13 mouse cellular contexts compared by ENCODE assay signal in the genomic region with DNA sequence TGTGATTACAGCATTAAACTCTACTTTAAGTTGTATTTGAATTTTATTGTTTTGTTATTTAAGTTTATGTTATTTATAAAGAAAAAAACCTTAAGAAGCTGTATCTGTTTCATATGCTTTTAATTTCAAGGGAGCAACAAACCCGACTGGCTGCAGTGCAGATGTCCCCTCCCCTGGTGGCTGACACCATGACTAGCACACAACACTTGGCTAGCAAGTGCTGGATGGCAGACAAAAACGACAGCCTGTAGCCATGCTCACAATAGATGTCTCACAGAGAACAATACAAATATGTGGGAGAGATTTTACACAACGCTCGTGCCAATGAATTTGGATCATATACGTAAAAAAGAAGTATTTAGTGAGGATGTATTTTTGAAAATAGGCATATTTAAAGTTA. TPM values are rescaled to one million over a fixed set of nuclear protein-coding genes. Genes with fewer than 3 reads are reported as not detected.
"Had no signal": no experiment of that assay in that cellular context is flagged by ENCODE, and none has a peak within 500 bp of the region (broad histone marks: within the 10 kb centered on the region; RNA-seq: fewer than 3 reads in every experiment).

No protein-coding gene starts in this region.

- H3K36me3 ChIP-seq: limb, embryonic 13.5 days; midbrain, embryonic 12.5 days; neural tube, embryonic 15.5 days had no signal

- H3K4me1 ChIP-seq: midbrain, embryonic 12.5 days; neural tube, embryonic 15.5 days had no signal

- H3K27me3 ChIP-seq: limb, embryonic 13.5 days; midbrain, embryonic 12.5 days; neural tube, embryonic 15.5 days had no signal

- H3K4me3 ChIP-seq: limb, embryonic 13.5 days; midbrain, embryonic 12.5 days; myocyte; neural tube, embryonic 15.5 days had no signal

- H3K9ac ChIP-seq: limb, embryonic 13.5 days; liver, embryonic 14.5 days; midbrain, embryonic 12.5 days; neural tube, embryonic 15.5 days had no signal

- H3K27ac ChIP-seq: kidney, postnatal 0 days; limb, embryonic 13.5 days; liver, embryonic 14.5 days; midbrain, embryonic 12.5 days; neural tube, embryonic 15.5 days; stomach, postnatal 0 days had no signal

- H3K9me3 ChIP-seq: limb, embryonic 13.5 days; midbrain, embryonic 12.5 days; neural tube, embryonic 15.5 days had no signal

- DNase-seq: kidney, adult 9 months; kidney, postnatal 36 days; lung, adult 18-20 months; thymus, postnatal 4 days had no signal

- H3K4me2 ChIP-seq: limb, embryonic 13.5 days; midbrain, embryonic 12.5 days; neural tube, embryonic 15.5 days had no signal

RNA-seq across cellular contexts. Expression of a gene that starts 56.0 kb away (rescaled TPM):
- total RNA-seq: liver, adult 2 months; megakaryocyte-erythroid progenitor cell, adult 5-6 weeks had no signal
- polyA plus RNA-seq: liver, adult 2 months had no signal
